Mouse (Mus musculus): ENCODE results near the gene Ahctf1.

GRCm38 (mm10) chr1:179844894-179845293 lies 41.4 kb upstream of the Ahctf1 start:
- no peak; the same call in 1 of the 2 replicates for TF ChIP-seq SIN3A (IDR thresholded peaks at IDR 0.05; ENCODE audit: low read length)
- TF ChIP-seq ZNF384 (IDR thresholded peaks at IDR 0.05; ENCODE audit: low read depth, low read length), result no peak
- TF ChIP-seq TAL1 (IDR thresholded peaks at IDR 0.05; ENCODE audit: low read length), result no peak
- no peak for TF ChIP-seq GATA1 (IDR thresholded peaks at IDR 0.05; ENCODE audit: low read depth, low read length)
- no peak for TF ChIP-seq USF1 (IDR thresholded peaks at IDR 0.05; ENCODE audit: low read depth, low read length)
- TF ChIP-seq BHLHE40 (IDR thresholded peaks at IDR 0.05; ENCODE audit: borderline replicate concordance, low read depth, low read length), result no peak
- peak; percentile 66 to 92 (median 77) for TF ChIP-seq CTCF (IDR thresholded peaks at IDR 0.05 in 2 of 3, conservative IDR thresholded peaks at IDR 0.05 in 1 of 3; ENCODE audit: control insufficient read depth in 1 of 3, insufficient read depth in 1 of 3, low read depth in 2 of 3, low read length in 3 of 3, poor library complexity in 1 of 3, severe bottlenecking in 1 of 3)
- no peak for TF ChIP-seq POLR2A (IDR thresholded peaks at IDR 0.05; ENCODE audit: control insufficient read depth in 1 of 2, insufficient read depth in 1 of 2, low read depth in 1 of 2, low read length in 2 of 2, poor library complexity in 1 of 2)
- no peak for TF ChIP-seq HCFC1 (IDR thresholded peaks at IDR 0.05; ENCODE audit: low read depth, low read length)
- no peak for TF ChIP-seq KAT2A (conservative IDR thresholded peaks at IDR 0.05; ENCODE audit: low read depth, low read length)
- TF ChIP-seq TBP (IDR thresholded peaks at IDR 0.05; ENCODE audit: low read depth, low read length), result no peak

Data from MEL (cell line).